Mouse (Mus musculus) ES-E14 (cell line): Measurements from ENCODE around the gene Serpinb8.

ENCODE experiments used
- HCFC1 ChIP-seq: IDR thresholded peaks from 2 replicates; pipeline ENCODE4 v1.6.1; 2012; ENCODE audit warnings: low read length, inconsistent platforms, borderline replicate concordance; ENCODE audit not compliant: insufficient read depth
- MAFK ChIP-seq: IDR thresholded peaks from 2 replicates; pipeline ENCODE4 v1.6.1; 2014; ENCODE audit warnings: mild to moderate bottlenecking, low read depth, low read length, inconsistent platforms; ENCODE audit not compliant: insufficient read depth
- ZC3H11A ChIP-seq: IDR thresholded peaks from 2 replicates; pipeline ENCODE4 v1.6.1; 2012; ENCODE audit warnings: low read depth, mild to moderate bottlenecking, inconsistent platforms, low read length, borderline replicate concordance
- ZNF384 ChIP-seq: IDR thresholded peaks from 2 replicates; pipeline ENCODE4 v1.6.1; 2012; ENCODE audit warnings: low read depth, low read length, inconsistent platforms

DNA sequence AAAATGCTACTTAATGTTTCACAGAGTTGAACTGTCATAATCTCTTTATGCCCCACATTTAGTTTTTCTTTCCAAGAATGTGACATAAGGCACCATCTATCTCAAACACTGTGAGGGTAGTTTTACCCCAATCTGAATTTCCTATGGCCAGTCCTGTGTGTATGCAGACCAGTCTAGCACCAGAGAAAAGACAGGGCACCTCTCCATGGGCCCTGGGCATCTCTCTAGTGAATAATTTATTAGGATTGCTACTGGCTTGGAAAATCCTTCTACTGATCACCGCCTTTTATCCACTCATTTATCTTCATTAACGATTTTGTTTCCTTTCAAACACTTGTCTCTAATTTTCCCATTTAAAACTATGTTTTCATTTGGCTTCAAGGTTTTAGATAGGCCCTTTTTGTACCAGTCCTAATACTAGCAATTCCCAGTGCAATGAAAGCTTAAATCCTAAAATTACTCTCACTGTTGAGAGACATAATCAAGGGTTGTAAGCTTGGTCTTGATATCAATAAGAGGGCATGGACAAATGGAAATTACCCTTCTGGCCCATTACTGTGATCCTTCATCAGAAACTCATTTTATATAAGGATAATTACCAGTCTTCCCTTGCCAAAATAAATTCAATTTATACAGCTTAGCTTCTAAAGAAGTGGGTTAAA is 52.8 kb downstream of the Serpinb8 start:
- no peak for TF ChIP-seq ZNF384
- no peak for TF ChIP-seq HCFC1
- TF ChIP-seq ZC3H11A = no peak
- no peak for TF ChIP-seq MAFK
